Mouse (Mus musculus): ENCODE measurements around the gene Mtch2.
"Not testable (repeated sequence)": the region's sequence is repeated elsewhere in the genome, so short reads cannot be mapped to it uniquely, and the experiment has no call there.

The Mtch2 gene

DNA sequence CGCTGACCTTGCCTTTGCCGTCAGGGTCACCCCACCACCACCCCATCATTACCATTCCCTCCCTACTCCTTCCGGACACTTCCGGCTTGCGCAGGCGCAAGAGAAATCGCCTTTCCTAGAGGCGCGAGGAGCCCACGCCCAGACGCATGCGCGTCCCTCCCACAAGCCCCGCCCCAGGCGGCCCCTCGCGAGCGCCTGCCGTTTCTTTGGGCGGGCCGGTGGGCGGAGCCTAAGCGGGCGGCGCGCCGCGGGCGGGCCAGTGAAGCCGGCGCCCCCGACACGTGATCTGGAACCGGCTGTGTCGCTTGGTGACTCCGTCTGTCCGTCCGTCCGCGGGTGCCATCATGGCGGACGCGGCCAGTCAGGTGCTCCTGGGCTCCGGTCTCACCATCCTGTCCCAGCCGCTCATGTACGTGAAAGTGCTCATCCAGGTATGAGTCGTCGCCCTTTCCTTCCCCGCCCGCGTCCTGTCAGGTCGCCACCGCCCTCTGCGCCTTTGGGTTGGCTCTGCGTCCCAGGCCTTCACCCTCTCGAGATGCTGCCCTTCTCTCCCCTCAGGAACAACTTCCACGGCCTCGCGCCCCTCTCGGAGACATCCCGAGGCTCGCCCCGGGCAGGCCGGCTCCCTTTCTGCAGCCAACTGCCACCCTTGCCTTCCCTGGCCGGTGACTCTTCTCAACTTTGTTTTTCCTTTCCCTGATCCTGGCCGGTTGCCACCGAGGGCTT lies at the start of gene Mtch2:
Mtch2 (plus strand) TSS at position 201 of the 726 bp plus-strand sequence.
- DNase-seq, result peak; percentile 98 to 99

DNA sequence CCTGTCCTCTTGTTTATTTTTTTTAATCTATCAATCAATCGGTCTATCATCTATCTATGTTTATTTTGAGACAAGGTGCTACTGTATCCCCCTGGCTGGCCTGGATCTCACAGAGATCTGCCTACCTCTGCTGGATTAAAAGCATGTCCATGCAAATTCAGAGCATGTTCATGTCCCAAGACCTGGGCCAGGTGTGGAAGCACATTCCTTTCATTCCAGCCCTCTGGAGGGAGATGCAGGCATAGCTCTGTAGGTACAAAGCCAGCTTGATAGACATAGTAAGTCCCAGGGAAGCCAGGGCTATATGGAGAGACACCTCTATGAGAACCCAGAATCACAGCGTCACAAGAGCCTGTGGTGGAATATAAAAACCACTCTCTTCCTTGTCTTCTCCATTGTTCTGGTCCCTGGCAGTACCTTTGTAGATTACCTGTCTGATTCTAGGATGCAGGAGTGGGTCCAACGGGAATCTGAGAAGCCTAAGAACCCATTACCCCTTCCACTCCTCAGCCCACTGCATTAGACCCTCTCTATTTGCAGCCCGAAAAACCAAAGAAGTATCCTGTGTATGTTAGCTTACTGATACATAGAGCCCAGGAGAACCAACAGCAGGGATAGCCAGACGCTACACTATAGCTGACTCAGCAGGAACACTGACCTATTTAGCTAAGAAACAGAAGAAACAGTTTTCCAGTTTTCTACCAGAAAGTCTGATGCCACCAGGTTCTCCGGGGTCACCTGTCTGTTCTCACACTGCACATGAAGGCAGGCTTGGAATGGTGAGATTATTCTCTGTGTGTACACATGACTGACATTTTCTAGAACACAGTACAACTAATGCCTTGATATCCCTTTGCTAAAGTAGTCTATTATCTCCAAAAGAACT lies 38.5 kb upstream of the Mtch2 start:
- no peak for DNase-seq

DNA sequence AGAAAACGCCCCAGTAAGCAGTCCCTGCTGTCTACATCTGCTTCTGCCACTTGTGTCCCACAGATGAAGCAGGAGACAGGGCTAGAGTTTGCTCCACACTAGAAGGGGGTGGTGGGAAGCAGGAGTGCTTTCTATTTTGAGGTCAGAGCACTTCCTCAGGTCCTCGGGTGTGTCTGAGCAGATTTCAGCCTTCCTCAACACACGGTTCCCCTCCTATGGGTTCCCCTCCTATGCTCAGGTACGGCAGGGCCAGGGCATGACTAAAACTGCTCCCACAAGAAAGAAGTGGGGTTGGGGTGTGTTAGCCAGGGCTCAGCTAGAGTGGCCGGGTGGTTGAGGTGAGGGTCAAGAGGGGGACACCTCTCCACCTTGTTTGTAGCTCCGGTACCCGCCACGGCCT lies 36.2 kb upstream of the Mtch2 start:
- no peak for DNase-seq

DNA sequence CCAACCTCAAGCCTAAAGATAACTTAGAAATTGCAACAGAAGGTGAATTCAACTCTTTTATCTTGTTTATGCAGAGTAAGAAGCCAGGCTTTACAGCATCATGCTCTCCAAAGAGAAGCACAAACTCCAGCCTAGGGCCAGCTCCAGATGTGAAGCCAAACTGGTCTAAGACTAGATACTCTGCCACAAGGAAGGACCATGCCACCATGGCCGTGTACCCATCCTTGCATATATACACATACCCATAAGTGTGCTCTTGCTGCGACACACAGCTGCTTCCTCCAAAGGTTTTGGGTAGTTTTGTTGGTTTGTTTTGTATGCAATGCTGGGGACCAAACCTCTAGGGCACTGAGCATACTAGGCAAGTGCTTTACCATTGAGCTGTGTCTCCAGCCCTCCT lies 31.7 kb upstream of the Mtch2 start:
- no peak for DNase-seq

DNA sequence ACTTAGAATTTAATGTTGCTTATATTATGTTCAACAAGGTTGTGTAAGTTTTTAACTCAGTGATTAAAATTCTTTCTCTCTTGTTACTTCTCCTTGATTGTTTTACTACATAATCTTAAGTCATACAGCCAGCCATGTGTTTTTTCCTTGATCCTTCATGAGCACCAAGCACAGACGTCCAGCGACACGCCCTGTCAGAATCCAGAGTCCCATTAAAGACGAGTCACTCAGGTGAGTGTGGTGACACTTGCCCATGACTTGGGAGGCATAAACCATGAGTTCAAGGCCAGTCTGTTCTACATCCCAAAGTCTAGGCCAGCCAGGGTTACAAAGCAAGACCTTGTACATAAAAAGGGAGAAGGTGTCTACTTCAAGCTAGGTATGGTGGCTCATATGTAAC lies 30.8 kb upstream of the Mtch2 start:
- DNase-seq, result no peak

DNA sequence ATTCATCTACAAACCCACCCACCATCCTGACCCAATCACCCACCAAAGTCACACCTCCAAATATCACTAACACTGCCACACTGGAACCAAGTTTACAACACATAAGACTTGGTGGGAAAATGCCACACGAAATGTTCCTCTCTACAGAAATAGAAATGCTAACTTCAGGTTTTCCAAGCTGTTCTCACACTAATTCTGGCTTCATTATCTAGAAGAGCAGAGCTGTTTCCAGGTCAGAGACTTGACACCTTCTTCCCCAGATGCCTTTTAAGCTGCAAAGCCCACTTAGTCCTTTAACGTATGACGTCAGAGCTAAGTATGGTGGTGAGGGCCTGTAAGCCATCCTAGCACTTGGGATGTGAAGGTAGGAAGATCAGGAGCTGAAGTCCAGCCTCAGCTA lies 28.2 kb upstream of the Mtch2 start:
- no peak for DNase-seq

DNA sequence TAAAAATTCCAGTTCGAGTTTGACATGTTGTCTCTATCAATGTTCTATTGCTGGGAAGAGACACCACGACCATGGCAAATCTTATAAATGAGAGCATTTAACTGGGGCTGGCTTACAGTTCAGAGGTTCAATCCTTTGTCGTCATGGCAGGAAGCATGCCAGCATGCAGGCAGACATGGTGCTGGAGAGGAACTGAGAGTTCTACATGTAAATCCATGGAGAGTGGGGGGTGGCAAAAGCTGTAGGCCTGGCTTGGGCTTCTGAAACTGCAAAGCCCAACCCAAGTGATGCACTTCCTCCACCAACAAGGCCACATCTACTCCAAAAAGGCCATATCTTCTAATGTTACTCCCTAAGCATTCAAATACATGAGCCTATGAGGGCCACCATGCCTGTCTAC lies 26.1 kb upstream of the Mtch2 start:
- no peak for DNase-seq

DNA sequence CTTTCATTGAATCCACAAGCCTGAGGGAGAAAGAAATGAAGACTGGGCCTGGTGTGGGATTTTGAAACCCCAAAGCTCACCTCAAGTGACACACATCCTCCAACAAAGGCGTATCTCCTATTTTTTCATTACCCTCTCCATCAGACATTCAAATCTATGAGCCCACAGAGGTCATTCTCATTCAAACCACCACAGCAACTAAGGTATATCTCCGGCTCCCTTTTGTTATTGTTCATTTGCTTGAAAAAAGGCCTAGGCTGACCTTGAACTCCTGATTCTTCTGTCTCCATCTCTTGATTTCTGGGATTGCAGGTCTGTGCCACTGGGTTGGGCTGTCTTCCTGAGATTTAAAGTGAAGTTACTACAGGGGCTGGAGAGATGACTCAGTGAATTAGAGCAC lies 24.0 kb upstream of the Mtch2 start:
- no peak for DNase-seq

DNA sequence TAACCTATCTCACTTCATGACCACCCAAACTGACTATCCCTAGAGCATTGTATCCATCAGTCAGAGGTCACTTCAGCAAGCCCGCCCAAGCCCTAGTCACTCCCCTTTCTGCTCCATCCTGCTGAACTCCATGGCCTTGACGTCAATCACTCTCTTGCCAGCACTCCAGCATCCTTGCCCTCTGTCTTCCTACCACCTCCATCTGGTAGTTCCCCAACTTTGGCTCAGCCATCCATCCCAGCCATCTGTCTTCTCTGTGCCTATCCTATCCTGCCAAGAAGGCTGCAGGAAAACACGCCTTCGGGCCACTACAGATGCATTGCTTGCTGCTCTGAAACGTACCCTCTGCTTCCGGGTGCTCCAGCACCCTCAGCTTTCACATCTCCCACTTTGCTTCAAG lies 23.2 kb upstream of the Mtch2 start:
- DNase-seq, result no peak

DNA sequence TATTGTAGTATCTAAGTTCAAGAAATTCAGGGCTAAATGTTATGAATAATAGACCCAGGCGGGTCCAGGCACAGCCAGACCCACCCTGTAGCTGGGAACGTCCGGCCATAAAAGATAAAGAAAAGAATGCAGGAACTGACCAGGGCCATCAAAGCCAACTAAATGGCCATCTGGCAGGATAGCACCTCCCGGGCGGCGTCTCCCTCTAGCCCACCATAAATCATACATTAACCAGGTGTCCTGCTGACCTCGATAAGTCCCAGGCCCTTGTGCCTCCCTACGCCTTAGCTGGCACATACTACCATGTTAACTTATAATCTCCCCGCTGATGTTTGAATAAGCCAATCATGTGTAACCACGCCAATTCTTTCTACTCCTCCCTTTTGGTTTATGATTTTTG lies 22.4 kb upstream of the Mtch2 start:
- DNase-seq, result not testable (repeated sequence)

DNA sequence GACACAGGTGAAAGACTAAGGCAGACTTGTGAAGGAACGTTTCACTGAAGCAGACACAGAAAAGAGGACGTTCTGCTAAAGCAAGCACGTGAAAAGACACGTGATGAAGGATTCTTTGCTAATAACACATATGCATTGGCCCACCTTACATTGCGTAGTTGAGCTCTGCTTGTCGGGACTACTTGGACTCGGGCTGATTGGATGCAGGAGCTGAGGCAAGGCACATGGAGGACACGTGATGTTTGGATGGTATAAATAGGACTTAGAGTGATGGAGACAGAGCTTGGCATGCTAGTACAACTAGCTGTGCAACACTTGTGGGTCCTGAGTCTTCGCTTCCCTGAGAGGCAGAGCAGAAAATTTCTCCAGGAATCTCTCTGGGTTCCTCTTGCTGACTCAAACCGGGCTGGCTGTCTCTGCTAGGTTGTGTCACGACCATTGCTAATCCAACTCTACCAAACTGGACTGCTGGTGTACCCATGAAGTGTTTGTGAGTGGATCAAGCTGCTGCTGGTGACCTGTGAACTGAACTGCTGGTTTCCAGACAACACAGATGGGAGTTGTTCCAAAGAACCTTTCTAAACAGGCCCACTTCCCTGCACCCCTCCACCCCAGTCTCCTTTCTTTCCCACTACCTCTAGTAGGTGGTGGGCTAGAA lies 21.3 kb upstream of the Mtch2 start:
- DNase-seq, result no peak

DNA sequence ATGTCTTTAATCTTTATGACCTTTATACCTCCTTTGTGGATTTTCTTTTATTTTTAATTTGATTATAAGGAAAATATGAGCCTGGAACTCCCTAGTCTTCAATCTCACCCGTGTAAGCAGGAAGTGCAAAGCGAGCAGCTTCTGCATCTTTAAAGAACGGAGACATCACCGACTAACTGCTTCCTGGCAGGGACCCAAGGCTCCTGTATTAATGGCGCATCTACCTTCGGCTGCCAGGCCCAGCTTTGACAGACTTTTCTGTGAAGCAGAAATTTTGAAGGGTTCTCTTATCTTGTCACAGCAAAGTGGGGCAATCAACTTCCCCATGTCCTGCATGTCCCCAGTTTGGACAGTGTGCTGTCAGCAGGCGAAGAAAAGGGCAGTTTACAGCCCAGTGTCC lies 18.2 kb upstream of the Mtch2 start:
- DNase-seq, result no peak

GRCm38 (mm10) chr2:90833502-90833901 lies 13.5 kb upstream of the Mtch2 start:
- DNase-seq, result no peak

DNA sequence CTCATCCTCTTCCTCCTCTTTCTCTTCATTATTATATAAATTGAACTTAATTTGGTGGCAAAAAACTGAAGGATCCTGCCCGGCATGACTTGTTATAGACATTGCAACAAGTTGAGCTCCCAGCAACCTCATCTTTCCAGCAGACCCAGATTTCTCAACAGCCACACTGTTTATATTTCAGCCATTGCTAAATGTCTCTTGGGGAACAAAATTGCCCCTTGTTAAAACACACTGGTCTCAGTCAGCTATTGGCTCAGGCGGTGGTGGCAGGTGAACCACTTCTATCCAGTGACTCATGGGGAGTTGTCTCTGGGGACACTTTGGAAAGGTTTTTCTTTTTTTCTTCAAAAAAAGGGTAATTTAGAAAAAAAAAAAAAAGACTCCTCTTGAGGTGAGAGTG lies 8.3 kb upstream of the Mtch2 start:
- no peak for DNase-seq

DNA sequence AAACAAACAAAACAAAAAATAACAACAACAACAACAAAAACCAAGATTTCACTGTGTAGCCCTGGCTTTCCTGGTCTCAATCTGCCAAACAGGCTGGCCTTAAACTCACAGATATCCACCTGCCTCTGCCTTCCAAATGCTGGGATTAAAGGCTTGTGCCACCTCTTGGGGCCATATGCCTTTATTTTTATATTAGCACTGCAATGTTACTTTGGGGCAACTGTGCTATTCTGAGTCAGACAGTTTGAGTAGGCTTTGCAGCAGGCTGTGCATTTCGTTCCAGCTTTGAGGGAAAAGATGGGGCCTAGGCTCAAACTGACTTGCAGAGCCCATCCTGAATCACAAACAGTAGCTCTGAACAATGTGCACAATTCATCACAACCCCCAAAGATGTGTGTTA lies 3.3 kb upstream of the Mtch2 start:
- no peak for DNase-seq

GRCm38 (mm10) chr2:90844262-90844661 lies 2.7 kb upstream of the Mtch2 start:
- no peak for DNase-seq

- DNase-seq, result no peak
Observed at GRCm38 (mm10) chr2:90845234-90845633, 1.7 kb upstream of the Mtch2 start.

DNA sequence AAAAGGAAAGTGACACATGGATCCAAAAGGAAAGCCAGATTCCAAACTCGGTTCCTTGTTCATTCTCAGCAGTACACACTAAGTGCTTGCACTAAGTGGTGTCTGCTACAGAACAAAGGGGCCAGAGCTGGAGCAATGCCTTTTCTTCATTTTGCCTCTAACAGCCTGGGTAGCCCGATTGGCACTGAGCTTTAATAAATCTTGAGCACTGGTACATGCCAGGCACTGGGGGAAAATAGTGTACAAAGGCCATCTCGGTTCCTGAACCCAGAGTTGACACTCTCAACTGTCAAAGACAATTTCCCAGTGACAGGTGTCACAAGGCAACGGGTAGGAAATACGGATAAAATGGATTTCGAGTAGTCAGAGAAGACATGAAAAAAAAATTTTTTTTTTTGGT lies 784 bp upstream of the Mtch2 start:
- peak; percentile 20 to 52 for DNase-seq

DNA sequence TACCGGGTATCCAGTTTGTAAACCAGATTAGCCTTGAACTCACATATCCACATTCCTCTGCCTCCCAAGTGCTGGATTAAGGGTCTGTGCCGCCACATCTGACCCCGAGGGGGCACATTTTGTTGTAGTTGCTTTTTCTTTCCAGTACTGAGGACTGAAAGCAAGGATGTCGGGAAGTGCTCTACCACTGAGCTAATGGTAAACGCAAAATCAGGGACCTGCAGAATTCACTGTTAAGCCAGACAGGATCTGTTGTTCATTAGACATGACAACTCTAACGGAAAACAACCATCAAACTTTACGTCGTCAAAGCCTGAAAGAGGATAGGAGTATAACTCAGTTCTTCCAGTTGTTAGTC lies 379 bp upstream of the Mtch2 start:
- DNase-seq, result peak in 1 of 2 experiments; percentile 51

DNA sequence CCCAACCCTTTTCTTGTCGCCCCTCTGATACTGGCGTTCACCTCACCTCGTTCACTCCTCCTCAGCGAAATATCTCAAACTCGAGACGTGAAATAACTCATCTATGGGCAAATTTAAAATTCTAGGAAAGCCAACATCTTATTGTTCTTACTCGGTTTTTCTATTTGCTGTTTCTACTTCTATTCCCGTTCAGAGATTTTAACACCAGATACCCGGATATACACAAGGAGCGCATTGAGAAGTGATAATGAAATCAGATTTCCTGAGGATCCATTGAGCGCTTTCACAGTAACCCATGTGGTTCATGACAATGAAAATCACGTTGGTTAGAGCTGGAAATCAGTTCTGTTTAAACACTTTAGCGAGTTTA lies 711 bp downstream of the Mtch2 start:
- no peak for DNase-seq

DNA sequence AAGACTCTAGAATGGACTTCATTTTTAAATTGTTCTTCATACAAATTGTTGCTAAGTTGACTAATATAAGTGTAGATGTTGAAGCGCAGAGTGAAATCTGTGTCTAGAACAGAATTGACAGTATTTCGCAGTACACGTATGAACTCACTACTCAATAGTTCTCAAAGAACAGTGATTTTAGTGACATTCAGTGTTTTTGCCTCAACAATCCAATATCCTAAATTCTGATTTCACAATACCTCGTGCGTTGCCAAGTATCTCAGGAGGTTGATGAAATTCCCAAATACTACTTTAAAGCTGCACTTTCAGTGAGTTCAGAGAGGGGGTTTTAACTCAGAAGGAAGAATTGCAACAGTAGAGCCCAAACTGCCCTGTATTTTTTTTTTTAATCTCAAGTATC lies 1.4 kb downstream of the Mtch2 start:
- no peak for DNase-seq

GRCm38 (mm10) chr2:90850401-90850800 lies 3.4 kb downstream of the Mtch2 start:
- DNase-seq, result no peak

DNA sequence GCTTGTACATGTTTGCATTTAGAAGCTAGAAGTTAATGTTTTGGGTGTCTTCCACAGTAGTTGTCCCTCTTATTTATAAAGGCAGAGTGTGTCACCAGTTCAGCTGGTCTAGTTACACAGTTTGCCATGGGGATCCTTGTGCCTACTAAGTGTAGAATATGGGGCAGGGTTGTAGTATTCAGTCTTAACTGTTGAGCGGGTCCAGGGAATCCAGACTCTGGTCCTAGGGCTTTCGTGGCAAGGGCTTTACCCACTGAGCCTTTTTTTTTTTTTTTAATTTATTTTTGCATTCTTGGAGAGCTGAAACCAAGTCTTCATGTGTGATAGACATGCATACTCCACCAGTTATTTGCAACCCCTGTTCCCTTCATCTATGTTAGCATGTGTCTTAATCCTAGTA lies 14.5 kb downstream of the Mtch2 start:
- DNase-seq, result no peak

GRCm38 (mm10) chr2:90864184-90864583 lies 17.2 kb downstream of the Mtch2 start:
- DNase-seq, result no peak
